Mouse (Mus musculus): ENCODE measurements around the gene Apoa1.

The Apoa1 gene

GRCm38 (mm10) chr9:46257546-46257945, 29.2 kb downstream of the Apoa1 start:
- no peak for DNase-seq (ENCODE audit: low spot score)

GRCm38 (mm10) chr9:46259111-46259510, 30.7 kb downstream of the Apoa1 start:
- no peak for DNase-seq (ENCODE audit: low spot score)

DNA sequence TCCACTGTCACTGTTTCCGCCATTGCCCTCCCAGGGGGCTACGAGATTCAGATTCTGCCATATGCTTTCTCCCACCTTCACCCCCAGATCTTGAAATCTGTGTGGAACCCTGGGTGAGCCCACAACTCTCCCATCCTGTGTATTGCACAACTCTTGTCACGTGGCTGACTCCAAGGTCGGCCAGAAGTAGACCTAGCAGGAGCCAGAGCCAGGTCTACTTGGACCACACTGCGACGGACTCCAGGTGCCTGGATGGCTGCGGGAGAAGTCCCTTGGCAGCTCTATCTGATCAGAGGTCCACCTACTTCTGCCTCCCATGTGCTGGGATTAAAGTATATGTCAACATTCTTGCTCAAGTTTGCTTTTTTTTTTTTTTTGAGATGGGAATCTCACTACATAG, 32.8 kb downstream of the Apoa1 start:
- no peak for DNase-seq (ENCODE audit: low spot score)

GRCm38 (mm10) chr9:46268343-46268873, 40.0 kb downstream of the Apoa1 start, which contains the start of gene Apoa5:
Gene Apoa5 (plus strand): TSS chr9:46268633.
- DNase-seq (ENCODE audit: low spot score) = no peak

DNA sequence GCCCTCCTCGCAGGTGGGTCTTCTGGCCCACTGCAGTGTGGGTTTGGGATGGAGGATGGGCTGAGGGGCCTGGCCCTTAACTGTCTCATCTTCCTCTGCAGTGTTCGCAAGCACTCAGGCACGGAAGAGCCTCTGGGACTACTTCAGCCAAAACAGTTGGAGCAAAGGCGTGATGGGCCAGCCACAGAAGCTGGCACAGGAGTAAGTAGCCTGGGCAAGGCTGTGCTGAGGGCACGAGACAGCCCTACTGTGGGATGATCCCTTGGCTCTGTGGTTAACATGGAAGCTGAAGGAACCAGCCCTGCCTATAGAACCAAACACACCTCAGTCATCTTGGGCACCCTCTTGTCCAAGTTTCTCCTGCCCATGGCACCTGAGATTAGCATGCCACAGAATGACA, 40.7 kb downstream of the Apoa1 start:
- DNase-seq (ENCODE audit: low spot score) = no peak

DNA sequence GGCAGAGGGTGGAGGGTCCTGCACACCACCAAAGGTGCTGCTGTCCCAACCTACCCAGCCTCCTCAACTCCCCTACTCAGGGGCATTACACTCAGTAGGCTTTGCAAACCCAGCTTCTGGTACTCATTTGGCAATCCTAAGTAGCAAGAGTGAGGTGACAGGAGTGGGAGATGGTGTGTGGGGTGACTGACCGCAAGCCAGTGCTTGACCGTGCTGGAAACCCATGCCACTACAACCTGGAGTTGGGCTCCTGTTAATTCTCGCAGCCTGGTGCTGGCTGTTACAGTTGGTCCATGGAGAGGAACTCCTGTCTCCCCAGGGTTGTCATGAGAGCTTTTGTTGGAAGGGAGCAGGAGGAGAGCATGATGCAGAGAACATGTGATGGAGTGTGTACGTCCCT, 42.4 kb downstream of the Apoa1 start:
- DNase-seq (ENCODE audit: low spot score) = no peak

- DNase-seq (ENCODE audit: low spot score) = no peak
Measured at GRCm38 (mm10) chr9:46272070-46272469, 43.7 kb downstream of the Apoa1 start.

- DNase-seq (ENCODE audit: low spot score) = peak; percentile 77
Measured at GRCm38 (mm10) chr9:46272677-46273454, 44.5 kb downstream of the Apoa1 start, which contains the start of gene Zpr1. Gene Zpr1 (plus strand): TSS chr9:46273064.

DNA sequence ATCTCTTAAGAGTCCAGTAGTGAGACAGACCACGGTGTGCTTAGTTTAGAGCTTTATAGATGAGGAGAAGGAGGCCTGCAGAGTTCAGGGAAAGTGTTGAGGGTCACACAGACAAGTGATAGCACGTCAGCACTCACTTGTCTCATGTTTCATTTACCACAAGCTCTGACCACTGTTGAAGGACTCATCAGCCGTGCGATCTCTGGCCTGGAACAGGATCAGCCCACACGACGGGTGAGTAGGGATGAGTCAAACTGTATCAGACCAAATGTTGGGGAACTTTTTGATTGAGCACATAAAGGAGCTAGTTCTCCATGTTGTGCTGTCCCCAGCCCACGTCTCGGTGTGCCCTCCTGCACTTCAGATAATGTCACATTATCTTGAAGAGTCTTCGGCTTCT, 46.1 kb downstream of the Apoa1 start:
- DNase-seq (ENCODE audit: low spot score) = no peak

All from ovary, postnatal 14 days (tissue).